Mouse (Mus musculus) activated CD4-positive, CD25-positive, alpha-beta regulatory T cell, adult 9 weeks (primary cell): ENCODE measurements around the gene Unc50. TPM values are rescaled to one million over a fixed set of nuclear protein-coding genes. Genes with fewer than 3 reads are reported as not detected.

Experiments
- polyA plus RNA-seq: library from polyadenylated mRNA; unstranded; fragments of 100-300 nt; shearing (Covaris generic); gene quantifications from one replicate; pipeline ENCODE4 v1.2.1, GENCODE M21; 2017

Unc50 gene
- polyA plus RNA-seq, result 85.6 TPM

DNA sequence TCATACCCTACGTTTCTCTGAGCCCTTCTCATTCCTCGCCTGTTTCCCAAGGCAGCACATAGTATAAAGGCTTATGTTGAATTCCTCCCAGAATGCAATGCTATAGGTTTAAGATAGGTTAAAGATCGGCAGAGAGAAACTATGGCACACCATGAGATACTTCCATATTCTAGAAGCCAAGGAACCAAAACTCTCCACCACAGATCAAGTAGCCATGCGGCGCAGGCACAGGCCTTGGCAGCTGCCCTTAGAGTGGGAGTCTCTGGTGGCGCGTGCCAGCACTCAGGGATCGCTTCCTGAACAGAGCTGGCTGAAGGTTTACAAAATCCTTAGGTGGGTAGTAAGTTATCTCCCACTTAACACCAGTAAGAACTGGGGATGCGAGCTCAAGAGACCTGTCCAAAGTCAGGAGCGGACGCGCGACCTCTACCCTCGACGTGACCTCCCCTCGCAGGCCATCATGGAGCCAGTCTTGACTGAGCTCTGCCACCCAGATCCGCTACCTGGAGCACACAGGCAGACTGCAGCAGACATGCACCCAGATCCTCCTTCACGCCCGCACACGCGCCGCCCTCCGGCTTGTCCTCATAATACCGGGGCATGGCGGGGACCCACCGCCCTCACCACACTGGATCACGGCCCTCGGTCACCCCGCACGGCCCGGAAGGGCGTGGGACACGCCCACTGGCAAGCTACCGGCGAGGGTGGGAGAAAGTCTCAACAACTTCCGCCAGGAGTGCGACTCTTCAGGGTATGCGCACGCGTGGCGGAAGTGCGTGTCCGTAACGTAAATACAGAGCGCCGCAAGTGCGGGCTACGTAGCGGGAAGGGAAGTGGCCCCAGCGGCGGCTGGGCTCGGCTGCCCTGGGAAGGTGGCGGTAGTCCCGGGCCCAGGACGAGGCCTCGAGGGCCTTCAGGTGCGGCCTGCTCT is at the start of gene Unc50, which contains the start of gene Coa5:
Gene Unc50 (plus strand): TSS at position 774 of the 931 bp plus-strand sequence.
Gene Coa5 (minus strand): TSS at position 738 of the 931 bp plus-strand sequence.

Other genes starting within 250 kb of the Unc50 start
- not detected for gene Cnga3, start 215.7 kb upstream of the Unc50 start, polyA plus RNA-seq
- gene Inpp4a, start 130.3 kb upstream of the Unc50 start, polyA plus RNA-seq, result 27.7 TPM
- 86.4 TPM for gene Coa5, start within 50 bp of the Unc50 start, polyA plus RNA-seq
- gene Mgat4a, start 110.9 kb downstream of the Unc50 start, polyA plus RNA-seq, result 14.4 TPM